Mouse (Mus musculus): Measurements from ENCODE around the gene Hdhd5. TPM values are rescaled to one million over a fixed set of nuclear protein-coding genes. Genes with fewer than 3 reads are reported as not detected.

Gene Hdhd5
- 116 TPM for polyA plus RNA-seq (2017; shearing (Covaris generic))

GRCm38 (mm10) chr6:120531020-120531965 is at the start of gene Hdhd5:
Gene Hdhd5, minus strand, starts transcription at chr6:120531319.

GRCm38 (mm10) chr6:120493374-120494181 is 37.5 kb downstream of the Hdhd5 start, which contains the start of gene Tmem121b:
Gene Tmem121b, minus strand, starts transcription at chr6:120493807.

GRCm38 (mm10) chr6:120463086-120463871 is 67.8 kb downstream of the Hdhd5 start, which contains the start of gene Il17ra:
Gene Il17ra, plus strand, starts transcription at chr6:120463247.

Other genes starting within 250 kb of the Hdhd5 start
- gene D330020A13Rik, start 237.0 kb downstream of the Hdhd5 start, polyA plus RNA-seq (2017; shearing (Covaris generic)): not detected
- gene B4galnt3, start 236.8 kb downstream of the Hdhd5 start, polyA plus RNA-seq (2017; shearing (Covaris generic)): not detected
- 140 TPM for gene Kdm5a, start 167.2 kb downstream of the Hdhd5 start, polyA plus RNA-seq (2017; shearing (Covaris generic))
- gene Ccdc77, start 166.9 kb downstream of the Hdhd5 start, polyA plus RNA-seq (2017; shearing (Covaris generic)): 6.9 TPM
- 184 TPM for gene Il17ra, start 68.1 kb downstream of the Hdhd5 start, polyA plus RNA-seq (2017; shearing (Covaris generic))
- 0.46 TPM for gene Tmem121b, start 37.5 kb downstream of the Hdhd5 start, polyA plus RNA-seq (2017; shearing (Covaris generic))
- gene Cecr2, start 135.1 kb upstream of the Hdhd5 start, polyA plus RNA-seq (2017; shearing (Covaris generic)): 0.77 TPM
- gene Slc25a18, start 242.3 kb upstream of the Hdhd5 start, polyA plus RNA-seq (2017; shearing (Covaris generic)): 0.27 TPM